Mouse (Mus musculus) right cerebral cortex, postnatal 25 days (tissue): ENCODE data around the gene Ahnak.
"Not testable (repeated sequence)": the region's sequence is repeated elsewhere in the genome, so short reads cannot be mapped to it uniquely, and the experiment has no call there.

Experiments
- DNase-seq: peaks from one replicate; pipeline ENCODE4 v3.0.0; 2022

Ahnak gene

DNA sequence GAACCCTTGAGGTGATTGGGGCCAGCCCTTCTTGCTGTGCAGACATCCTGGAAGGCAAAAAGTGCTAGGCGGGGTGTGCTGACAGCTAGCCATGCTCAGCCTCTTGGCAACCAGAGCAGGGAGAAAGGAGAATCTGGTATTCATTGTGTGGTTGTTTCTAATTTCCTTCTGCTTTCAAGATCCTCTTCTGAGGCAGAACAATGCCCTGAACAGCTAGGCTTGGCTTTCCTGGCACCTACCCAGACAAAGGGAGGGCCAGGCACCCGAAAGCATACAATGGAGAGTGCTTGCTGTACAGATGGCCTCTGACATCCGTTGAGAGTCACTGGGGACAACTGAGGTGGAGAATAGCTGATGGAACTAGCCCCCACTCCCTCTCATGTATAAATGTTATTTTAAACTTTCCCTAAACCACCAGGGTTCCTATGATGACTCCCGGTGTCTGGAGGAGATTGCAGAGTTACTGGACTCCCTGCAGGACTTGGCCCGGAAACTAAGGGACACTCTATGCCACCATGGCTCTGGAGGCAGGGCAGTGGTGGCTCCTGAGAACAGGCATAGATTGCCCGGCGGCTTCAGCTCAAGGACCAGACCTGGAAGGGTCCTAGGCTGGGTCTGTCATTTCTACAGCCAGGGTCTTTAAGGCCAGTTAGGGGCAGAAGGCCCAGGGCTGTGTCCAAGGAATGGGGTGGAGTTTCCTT is 82.5 kb downstream of the Ahnak start:
- no peak for DNase-seq

- DNase-seq = no peak
These were observed 83.1 kb downstream of the Ahnak start for GRCm38 (mm10) chr19:9072157-9072530.

DNA sequence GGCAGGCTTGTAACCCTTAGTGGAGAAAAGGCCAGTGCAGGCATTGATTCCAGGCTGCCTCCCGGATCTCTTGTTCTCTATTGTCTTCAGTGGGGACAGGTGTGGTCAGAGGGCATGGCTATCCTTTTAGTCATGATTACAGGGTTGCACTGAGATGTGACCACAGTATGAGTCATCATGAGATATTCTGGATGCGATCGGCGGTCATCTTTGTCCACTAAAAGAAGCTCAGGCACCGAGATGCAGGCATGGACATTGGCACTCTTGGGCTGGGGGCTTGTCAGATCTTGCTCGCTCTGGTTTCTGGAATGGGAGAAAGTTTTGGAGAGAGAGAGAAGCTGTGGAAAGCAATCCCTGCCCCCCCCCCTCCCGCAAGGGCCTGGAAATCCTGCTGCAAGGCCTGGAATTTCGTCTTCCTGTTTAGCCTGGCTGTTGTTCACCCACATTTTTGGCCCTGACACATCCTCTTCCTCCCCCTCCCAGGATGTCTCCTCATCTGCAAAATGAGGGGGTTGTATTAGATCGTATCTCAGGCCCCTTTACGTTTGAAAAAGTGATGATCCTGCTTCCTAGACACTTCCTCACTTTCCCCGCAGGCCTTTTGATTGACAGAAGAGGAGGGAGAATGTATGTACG is 84.8 kb downstream of the Ahnak start:
- no peak for DNase-seq

DNA sequence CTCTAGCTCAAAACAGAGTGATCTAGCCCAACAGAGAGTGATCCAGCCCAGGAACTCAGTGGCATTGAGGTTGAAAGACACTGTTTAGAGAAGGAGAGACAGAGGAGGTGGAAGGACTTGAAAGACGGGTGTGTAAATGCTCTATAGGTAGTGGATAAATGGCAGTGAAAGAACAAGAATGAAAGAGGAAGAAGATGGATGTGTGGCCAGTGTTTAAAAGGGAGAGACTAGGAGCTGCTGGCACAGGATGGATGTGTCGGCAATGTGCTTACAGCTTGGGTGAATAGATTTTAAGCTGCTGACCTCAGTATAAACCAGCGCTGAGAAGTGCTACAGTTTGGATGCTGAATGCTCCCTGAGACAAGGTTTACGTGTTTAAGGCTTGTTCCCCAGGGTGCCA is 85.3 kb downstream of the Ahnak start:
- no peak for DNase-seq

GRCm38 (mm10) chr19:9075558-9075957 is 86.5 kb downstream of the Ahnak start:
- no peak for DNase-seq

DNA sequence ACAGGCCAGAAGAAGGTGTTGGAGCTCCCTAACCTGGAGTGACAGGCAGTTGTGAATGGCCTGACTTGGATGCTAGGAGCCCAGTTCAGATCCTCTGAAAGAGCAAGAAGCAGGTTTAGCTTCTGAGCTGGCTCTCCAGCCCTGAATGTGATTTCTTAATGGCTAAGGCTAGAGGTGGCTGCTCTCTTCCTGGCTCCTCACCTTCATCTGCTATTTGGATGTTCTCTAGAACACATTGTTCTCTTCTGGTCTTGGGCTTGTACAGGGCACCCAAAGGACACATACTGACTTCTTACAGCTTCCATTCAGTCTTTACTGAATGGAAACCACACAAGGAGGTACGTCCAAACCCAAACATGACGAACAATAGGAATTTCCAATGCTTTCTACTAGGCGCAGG is 87.0 kb downstream of the Ahnak start:
- DNase-seq = no peak

DNA sequence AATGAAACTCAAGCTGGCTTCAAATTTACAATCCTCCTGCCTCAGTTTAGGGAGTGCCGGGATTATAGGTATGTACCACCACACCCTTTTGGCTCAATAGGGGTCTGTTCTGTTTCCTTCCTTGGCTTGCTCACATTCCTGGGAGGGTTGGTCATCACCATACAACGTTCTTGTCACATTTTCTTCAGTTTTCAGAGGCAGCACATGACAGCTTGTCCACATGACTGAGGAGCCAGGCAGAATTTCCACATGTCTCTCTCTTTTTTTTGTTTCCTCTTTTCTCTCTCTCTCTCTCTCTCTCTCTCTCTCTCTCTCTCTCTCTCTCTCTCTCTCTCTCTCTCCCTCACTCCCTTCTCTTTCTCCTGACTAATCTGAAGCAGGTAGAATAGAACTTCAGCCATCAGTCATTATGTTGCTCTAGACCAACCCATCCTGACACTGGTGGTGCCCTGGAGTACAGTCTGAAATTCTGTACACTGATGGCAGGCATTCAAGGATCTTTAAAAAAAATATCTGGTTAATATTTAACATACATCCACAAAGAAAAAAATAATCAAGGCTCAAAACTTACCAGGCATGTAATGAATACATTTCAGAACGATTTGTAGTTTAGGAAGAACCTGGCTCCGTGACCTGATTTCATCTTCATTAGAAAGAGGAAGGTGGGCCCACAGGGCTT is 88.0 kb downstream of the Ahnak start:
- DNase-seq = no peak

DNA sequence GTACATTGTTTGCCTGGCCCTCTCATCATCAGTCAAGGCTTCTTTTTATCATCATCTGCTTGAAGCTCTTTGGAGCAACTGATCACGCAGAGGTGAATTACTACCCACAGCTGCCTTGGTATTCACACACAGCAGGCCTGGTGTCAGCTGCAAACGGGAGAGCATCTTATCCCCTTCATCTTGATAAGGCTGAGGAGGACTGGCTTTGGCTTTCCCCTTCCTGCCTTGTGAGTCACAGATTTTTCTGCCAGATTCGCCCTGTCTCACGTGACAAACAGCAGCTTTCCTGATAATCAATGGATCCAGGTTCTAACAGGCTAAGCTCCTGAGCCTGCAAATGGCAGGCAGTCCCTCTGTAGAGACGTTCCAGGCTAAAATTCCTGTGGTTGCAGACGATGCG is 90.8 kb downstream of the Ahnak start:
- no peak for DNase-seq

DNA sequence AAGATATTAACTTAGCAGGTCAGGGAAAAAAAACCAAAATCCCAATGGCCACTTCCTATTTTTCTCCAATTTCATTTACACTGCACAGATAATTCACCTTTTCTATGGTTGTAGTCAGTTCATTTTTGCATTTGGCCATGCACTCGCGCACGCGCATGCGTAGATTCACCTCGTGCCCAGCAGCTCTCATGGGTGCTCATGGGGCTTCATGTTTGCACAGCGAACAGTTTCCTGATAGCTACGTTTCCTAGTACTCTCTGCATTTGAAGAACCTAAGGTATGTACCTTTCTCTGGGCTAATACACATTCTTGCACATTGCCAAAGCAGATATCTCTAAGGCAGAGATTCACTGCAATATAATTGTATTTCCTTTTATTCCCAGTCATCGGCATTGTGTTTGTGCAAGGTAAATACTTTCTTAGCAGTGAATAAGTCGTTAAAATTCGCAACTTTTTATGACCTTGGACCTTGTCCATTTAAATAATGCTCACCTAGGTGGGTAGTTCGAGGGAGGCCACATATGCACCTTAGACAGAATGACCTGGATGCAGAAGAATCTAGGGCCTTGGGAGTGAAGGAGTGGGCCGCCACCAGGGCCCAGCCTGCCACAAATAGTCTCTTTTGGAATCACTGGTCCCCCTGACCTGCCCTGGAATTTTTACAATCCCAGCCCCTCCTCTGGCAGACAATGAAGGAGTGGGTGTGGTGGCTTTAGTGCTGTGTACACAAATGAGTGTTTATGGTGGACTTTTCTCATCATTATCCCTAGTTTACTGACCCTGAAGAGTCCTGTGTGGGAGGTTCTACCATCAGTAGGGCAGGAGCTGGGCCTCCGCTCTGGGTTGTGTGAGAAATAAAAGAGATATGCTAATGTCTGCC is 92.5 kb downstream of the Ahnak start:
- DNase-seq = no peak

DNA sequence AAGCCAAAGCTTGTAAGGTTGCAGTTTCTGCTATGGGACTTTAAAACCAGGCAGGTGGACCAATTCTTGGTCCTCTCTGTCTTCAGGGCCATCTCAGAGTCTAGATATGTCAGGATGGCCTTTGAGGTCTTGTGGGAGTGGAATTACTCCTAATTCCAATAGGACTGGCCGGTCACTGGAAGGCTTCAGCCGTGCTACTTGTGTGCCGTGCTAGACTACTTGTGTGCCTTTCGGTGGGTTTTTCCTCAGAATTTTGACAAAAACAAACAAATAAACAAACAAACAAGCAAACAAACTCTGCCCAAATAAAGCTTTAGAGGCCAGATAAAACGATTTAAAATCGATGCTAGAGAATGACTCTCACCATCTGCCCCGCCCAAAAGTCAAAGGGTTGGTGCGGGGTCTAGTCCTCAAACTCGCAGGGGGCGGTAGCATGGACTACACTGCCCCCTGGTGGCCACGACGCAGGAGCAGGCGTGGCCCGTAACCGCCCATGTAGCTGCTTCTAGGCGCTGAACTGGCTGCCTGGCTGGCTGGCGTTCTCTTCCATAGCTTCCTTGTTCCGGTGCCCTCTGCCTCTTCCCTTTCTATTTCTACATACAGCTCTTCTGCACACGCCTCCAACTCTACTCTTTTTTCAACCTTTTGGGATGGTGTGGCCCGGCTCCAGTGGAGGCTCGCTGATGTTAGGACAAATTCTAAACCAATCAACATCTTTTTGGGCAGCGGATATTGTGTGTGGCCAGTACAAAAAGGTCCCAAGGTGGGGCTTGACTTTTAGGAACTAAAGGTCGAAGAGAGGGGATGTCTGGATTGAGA is 93.3 kb downstream of the Ahnak start:
- DNase-seq = peak; percentile 58

DNA sequence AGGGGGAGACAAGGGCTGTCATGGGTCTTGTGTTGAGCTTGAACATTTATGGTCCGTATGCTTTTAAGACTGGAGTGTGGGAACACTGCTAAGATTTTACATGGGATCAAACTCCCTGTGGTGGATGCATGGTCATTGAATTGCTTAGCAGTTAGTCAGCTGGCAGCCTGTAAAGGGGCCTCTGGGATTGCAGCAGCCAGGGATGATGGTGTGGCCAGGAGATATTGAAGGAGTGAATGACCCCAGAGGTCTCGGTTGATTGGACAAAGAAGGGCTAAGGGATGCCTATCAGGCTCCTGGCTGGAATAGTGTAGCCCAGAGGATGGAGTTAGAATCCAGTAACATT is 93.9 kb downstream of the Ahnak start:
- no peak for DNase-seq

GRCm38 (mm10) chr19:9083892-9084291 is 94.8 kb downstream of the Ahnak start:
- DNase-seq = not testable (repeated sequence)

- no peak for DNase-seq
These were observed 98.7 kb downstream of the Ahnak start, which contains the start of gene Scgb1a1 for GRCm38 (mm10) chr19:9087821-9088220. Gene Scgb1a1, minus strand, starts transcription at chr19:9087958.

DNA sequence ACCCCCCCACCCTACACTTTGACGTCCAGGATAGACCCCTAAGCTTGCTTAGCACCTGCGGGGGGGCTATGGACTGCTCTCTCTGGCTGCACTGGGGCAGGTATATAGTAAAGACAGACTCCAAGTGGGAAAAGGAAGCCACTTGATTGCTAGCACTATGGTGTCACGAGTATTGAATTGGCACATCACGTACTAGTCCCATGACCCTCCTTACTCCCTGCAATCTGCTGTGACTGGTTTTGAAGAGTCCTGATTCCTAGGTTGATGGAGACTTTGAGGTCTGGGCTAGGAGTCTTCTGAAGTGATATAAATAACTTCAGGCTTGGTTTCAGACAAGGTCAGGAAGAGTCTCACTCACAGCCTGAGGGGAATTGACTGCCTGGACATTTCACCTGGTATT is 101.1 kb downstream of the Ahnak start:
- no peak for DNase-seq

DNA sequence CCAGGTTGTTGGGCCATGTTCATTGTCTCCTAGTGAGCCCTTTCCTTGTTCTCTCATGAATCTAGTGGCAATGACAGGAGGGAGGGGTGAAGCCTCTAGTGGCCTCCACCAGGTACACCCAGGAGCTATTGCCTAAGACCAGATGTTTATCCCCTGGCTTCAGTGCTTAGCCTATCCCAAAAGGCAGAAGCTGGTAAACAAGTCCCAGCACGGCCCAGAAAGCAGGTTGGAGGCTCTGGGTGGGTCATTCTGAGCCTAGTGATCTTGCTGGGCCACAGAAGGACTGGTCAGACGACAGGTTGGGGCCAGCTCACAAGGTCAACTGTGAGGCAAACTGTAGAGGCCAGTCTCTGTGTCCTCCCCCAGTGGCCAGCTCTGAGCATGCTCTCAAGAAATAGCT is 101.6 kb downstream of the Ahnak start:
- no peak for DNase-seq

DNA sequence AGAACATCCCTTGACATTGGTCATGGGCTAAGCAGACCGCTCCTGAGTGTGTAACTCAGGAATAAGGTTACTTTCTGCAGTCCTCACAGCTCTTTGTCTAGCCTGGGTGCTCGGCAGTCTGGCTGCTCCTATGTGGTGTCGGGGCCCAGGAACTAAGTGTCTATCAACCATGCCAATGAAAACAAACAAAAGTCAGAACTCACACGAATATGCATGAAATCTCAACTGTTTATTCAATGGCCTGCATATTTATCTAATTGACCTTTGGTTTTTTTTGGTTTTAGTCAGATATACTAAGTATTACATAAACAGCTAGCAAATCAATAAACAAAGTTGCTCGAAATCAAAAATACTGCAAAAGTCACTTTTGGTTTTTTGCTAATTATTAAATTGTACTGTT is 106.0 kb downstream of the Ahnak start:
- DNase-seq = no peak

DNA sequence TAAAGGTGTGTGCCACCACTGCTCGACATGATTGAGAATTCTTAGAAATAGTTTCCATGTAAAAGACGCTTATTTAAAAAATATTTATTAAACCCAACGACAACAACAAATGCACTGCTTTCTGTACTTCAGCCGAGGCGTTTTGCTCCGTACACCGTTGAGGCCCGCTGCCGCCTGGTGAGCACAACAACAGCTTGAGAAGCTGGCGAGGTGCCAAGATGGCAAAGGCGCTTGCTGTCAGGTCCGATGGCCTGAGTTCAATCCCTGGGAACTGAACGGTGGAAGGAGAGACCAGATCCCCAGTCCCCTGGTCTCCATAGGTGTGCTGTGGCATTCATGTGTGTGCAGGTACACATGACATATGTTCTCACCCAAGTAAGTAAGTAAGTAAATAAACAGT is 108.4 kb downstream of the Ahnak start:
- no peak for DNase-seq

DNA sequence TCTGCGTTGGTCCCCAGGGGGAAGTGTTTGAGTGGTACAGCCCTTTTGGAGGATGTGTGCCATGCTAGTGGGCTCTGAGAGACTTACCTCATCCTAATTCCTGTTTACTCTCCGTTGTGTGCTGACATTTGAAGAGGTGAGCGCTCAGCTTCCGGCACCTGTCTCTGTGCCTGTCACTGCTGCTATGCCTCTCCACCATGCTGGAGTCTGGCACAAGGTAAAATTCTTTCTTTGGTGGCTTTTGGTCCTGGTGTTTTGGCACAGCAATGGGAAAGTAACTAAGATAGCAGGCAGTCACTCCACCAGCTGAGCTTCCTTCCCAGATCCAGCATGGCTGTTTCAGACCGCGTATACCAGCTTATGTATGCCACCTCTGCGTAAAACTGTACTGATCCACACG is 110.7 kb downstream of the Ahnak start:
- DNase-seq = no peak

- DNase-seq = no peak
These were observed 111.4 kb downstream of the Ahnak start for GRCm38 (mm10) chr19:9100297-9101061.

DNA sequence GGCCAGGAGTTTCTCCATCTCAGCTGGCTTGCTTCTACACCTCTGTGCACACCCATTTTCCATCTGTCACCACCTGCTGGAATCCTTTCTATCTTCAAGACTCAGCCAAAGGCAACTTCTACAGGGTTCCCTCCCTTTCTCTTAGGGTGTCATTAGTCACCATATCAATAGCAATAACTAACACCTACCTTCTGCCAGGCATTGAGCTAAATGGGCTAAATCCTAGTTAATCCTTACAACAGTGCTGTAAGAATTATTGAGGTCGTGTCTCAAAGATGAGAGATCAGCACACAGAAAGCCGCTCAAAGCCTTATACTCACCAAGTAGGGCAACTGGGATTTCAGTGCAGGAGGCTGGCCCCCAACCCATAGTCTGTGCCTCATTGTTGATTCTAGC is 112.0 kb downstream of the Ahnak start:
- DNase-seq = no peak

GRCm38 (mm10) chr19:9103986-9104385 is 114.9 kb downstream of the Ahnak start:
- DNase-seq = no peak
